Mouse (Mus musculus): ENCODE measurements around the gene Cd8a.

The Cd8a gene

DNA sequence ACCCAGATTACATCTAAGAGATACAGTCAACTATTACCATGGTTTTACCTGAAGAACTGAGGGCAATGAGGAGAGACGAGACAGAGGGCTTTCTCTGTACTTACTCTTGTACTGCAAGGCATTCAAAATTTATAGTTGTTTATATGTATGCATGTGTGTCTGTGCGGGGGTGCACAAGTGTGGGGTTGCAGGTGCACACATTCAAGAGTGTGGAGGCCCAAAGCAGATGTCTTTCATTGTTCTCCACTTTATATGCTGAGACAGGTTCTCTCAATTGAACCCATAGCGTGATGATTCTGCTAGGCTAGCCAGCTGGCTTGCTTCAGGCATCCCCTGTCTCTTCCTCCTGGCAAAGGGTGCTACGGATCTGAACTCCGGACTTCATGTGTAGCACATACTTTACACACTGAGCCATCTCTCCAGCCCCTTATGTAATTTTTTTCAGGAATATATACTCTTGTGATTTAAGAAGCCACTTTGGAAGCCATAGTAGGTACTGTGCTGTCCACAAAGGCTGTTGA is 2.1 kb upstream of the Cd8a start:
- DNase-seq (ENCODE audit: low read depth, low spot score), result no peak

DNA sequence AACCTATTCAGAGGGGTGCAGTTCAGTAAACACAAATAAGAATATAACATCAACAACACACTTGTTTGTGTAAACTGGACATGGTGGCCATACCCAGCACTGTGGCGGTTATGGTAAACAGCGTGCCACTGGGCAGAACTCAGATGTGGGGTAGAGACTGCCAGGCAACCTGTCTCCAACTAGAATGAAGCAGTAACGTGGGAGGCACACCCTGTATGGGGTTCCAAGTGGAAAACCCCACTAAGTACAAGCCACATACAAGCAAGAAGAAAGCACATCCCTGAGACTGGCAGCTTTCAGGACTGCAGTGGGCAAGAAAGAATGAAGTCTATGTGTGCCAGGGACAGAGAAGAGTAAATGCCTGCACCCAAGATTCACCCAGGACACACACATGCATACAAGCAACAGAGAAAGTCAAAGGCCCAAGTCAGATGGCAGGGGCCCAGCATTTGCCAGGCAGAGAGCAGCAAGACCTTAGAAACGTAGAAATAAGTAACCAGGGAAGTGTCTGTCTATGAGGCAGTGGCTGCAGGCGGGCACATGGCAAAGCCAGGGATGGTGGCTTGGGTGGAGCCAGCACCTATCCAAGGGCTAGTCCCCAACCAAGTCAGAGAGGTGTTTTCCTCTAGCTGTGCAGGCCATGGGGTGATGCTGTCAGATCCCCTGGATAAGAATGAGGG is 1.0 kb upstream of the Cd8a start:
- no peak for DNase-seq (ENCODE audit: low read depth, low spot score)

DNA sequence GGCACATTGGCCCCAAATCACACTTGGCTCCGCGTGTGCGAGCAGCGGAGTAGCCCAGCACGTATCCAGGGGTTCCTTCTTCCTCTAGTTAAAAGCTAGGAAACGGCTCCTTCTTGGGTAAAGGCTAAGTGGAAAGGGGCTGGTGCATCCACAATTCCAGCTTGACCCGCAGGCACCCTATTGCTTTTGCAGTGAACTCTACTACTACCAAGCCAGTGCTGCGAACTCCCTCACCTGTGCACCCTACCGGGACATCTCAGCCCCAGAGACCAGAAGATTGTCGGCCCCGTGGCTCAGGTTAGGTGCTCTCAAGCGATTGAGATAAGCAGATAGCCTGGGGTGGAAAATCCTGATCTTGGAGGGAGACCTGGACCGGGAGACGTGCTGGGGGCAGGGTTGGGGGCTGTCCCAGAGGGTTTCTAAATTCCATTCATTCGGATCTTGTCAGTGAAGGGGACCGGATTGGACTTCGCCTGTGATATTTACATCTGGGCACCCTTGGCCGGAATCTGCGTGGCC is 1.1 kb downstream of the Cd8a start:
- no peak for DNase-seq (ENCODE audit: low read depth, low spot score)

DNA sequence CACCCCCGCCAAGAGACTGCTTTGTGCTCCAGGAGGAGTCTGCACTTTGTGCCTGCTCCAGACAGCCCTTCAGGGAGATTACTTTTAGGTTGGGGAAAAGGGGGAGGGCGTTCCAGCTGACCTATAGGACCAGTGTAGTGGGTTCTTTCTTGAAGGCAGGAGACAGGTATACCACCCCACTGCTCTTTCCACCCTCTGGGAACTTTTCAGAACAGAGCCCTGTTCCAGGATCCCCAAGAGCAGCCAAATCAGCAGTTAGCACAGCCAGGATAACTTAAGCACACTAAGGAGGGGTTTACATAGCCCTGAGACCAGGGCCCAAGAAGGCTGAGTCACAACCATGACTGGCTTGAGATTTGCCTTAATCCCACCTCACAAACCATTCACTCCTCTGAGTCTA is 1.7 kb downstream of the Cd8a start:
- DNase-seq (ENCODE audit: low read depth, low spot score), result no peak

DNA sequence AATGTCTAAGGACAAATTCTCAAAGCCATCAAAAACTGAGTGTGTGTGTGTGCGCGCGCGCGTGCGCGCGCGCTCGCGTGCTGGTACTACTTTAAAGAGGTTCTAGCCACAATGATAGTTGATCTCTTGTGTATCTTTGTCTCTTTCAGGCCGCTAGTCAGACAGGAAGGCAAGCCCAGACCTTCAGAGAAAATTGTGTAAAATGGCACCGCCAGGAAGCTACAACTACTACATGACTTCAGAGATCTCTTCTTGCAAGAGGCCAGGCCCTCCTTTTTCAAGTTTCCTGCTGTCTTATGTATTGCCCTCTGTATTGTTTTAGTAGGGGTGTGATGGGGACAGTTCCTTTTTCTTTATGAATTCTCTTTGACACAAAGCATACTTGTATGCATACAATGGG is 3.5 kb downstream of the Cd8a start:
- no peak for DNase-seq (ENCODE audit: low read depth, low spot score)

DNA sequence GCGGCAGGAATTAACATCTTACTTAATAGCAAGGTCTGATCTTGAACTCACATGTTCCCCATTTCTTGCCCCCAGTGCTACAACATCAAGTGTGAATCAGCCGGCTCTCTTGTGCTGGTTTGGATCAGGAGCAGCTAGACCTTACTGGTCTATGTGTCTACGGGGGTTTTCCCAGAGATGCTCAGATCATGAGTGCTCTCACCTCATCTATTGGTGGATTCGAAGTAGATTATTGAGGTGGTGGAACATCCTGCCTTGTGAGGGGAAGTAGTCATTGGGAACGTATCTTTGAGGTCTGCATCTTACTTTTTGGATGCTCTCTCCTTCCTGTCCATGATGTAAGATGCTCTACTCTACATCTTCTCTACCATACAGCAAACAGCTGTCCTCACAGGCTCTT is 8.4 kb downstream of the Cd8a start:
- DNase-seq (ENCODE audit: low read depth, low spot score), result no peak

DNA sequence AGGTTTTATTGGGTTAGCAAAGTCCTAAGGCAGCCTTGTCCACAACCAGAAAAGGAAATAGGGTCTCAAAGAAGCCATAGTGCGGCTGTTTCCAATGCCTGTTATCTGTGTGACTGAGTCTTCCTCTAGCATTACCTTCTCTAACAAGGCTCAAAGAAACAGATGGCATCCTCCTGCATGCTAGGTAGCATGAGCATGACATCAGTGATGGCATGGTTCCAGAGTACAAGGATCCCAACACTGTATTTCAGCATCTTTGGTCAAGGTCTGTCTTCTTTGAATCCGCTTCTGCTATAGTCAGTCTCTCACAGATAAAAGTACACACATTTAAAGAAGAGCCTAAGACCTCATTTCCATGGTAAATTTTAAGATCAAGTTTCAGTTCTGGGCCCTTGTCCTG is 17.3 kb downstream of the Cd8a start:
- no peak for DNase-seq (ENCODE audit: low read depth, low spot score)

DNA sequence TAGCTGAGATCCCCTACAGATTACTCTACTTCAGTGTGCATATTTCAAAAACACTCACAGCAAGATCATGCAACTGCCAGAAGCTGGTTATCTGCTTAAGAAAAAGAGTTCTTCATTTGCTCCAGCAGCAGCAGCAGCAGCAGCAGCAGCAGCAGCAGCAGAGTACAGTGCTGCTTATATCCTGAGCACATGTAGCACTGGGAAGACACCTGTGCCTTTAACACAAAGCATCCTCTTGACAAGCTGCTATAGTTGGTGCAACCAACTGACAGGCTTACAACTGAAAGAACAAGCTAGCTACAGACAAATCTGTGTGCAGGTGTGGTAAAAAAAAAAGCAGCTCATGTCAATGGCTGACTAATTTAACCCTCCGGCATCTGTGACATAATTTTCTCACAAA is 22.8 kb downstream of the Cd8a start:
- no peak for DNase-seq (ENCODE audit: low read depth, low spot score)

DNA sequence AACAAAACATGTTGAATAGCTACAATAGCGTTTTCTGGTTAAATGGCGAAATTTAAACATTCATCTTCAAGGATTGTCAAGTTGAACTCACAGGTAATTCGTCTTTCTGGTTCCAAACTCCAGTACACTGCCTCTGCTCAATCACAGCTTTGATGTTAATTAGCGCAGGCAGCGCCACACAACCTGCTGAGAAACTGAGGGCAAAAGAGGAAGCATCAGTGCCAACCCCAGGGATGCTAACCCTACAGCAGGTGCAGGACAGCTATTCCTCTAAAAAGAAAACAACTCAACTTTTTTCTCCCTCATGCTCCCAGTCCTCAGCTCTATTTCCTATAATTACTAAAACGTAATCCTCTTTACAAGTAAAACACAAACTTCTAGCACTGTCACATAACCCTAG is 23.5 kb downstream of the Cd8a start:
- no peak for DNase-seq (ENCODE audit: low read depth, low spot score)

DNA sequence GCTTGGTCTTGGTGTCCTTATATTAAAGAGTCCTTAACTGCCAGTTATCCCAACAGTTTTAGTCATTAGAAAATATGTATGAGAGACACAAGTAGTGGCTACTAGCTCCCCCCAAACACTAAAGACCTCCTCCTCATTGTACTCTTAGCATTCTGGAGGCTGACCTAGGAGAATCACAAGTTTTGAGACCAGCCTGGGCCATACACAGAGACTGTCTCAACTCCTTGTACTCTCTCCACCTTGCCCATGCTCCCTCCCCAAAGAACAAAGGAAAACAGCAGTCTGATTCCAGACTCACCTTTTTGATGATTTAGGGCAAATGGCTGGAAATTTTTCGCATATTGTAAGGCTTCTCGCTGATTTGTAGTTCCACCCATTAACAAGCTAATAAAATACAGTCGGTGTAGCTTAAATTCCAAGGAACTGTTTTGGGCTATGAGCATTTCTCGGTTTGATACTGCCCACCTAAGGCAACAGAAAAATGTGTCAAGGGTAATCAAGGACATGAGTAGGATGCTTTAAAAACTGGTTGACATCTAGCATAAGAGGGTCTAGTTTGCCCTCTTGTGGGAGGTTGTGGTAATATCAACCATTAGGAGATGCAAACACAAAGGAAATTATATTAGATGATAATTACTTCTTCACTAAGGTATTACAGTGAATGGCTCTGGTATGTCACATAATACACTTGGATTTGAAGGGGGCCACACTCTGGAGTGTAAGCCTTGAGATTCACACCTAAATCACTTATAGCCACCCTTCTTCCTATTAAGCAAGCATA is 25.8 kb downstream of the Cd8a start:
- DNase-seq (ENCODE audit: low read depth, low spot score), result peak; percentile 46

DNA sequence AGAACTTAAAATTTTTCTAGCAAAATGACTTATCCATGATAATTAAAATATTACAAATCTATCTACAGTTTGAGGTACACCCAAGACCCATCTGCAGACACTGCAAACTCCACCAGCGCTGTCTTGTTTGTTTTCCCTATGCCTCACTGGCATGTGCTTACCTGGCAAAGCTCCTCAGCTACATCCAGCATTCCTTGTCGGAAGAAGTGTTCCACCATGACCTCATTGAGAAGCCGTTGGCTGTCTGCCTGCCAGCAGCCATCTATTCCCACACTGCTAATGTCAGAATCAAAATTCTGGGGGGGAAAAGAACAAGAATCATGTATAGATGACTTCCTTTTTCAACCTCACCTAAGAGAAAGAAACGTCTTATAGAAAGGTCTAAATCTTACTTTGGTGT is 41.4 kb downstream of the Cd8a start:
- no peak for DNase-seq (ENCODE audit: low read depth, low spot score)

DNA sequence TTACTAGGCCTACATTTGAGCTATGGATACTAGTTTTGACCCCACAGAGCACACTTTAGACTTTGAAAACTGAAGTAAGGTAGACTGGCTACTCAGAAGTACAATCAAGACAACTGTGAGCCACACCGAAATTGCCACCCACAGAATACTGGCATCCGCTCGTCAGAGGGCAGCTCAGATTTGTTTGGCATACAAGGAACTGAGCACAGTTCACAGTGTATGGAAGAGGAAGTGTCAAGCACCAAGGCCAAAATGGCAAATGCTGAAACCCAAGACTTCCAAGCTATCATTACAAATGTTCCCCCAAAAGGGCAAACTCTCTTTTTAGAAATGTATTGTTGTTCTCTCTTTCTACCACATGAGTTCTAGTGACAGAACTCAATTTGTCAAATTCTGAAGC is 42.2 kb downstream of the Cd8a start:
- no peak for DNase-seq (ENCODE audit: low read depth, low spot score)

DNA sequence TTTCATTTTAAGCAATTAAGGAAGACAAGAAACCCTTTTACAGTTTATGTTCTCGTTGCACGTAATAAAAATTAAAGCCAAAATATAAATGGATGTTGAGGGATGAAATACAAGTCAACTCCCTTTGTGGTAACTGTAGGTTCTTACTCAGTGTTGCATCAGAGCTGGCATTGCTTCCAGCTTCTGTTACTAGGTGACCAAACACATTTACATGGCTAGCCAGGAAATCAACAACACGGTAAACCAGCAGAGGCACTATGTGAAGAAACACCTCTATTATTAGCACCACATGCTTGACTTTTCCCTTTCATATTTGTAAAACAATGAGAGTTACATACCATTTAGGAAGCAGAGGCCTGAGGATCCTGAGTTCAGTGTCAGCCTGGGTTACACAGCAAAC is 45.6 kb downstream of the Cd8a start:
- no peak for DNase-seq (ENCODE audit: low read depth, low spot score)

DNA sequence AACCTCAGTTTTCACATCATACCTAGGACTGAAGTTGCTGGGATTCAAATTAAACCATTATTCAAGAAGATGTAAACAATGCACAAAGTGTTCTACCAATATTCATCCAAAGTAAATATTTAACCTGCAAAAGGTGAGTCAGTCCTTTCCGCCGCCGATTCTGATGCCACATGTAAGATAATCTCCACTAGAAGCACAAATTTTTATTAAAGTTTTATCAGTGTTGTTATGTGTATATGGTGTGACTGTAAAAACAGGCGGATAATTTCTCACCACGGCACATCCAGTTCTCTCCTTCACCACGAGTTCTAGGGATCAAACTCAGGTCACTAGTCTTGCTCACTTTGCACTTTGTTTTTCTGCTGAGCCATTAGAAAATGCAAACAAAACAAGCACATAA is 47.6 kb downstream of the Cd8a start:
- no peak for DNase-seq (ENCODE audit: low read depth, low spot score)

DNA sequence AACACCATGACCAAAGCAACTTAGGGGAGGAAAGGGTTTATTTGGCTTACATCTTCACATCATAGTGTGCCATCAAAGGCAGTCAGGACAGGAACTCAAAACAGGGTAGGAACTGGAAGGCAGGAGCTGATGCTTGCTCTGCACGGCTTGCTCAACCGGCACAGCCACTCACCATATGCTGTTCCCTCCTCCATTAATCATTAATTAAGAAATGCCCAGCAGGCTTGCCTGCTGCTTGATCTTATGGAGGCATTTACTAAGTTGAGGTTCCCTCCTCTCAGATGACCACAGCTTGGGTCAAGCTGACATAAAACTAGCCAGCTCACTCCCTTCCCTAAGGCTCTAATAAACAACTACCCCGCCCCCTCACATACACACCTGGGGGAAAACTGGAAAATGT is 48.9 kb downstream of the Cd8a start:
- no peak for DNase-seq (ENCODE audit: low read depth, low spot score)

DNA sequence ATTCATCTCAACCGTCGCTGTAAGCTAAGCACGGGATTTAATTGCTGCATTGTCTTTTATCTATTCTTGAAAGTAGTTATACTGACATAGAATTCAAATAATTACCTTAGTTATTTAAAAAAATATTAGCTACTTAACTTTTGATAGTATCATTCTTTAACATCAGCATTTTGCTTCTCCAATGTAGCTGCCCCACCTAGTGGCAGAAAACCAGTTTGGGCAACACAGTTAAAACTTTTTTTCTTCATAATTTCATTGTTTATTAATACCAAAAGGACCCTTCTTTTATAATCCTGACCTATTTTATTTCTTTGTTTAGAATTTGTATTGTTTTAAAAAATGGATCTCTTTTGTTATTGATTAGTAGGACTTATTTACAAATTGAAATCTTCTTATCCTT is 49.9 kb downstream of the Cd8a start:
- no peak for DNase-seq (ENCODE audit: low read depth, low spot score)

DNA sequence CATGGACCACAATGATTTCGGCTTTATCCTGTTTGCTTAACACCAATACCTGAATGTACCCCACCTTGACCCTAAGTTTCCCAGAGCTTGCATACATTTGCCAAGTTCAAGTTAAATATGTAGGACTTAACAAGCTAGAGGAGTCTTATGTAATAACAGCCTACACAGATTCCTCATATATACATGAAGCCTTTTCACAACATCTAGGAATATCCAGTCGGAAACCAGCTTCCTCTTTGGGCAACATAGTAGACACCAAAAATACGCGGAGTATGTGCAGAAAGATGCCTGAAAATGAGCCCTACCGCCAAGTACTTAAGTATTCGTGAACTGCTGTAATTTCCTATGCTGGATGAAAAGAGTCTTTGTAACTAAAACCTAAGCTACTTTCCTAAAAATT is 52.5 kb downstream of the Cd8a start:
- DNase-seq (ENCODE audit: low read depth, low spot score), result no peak

DNA sequence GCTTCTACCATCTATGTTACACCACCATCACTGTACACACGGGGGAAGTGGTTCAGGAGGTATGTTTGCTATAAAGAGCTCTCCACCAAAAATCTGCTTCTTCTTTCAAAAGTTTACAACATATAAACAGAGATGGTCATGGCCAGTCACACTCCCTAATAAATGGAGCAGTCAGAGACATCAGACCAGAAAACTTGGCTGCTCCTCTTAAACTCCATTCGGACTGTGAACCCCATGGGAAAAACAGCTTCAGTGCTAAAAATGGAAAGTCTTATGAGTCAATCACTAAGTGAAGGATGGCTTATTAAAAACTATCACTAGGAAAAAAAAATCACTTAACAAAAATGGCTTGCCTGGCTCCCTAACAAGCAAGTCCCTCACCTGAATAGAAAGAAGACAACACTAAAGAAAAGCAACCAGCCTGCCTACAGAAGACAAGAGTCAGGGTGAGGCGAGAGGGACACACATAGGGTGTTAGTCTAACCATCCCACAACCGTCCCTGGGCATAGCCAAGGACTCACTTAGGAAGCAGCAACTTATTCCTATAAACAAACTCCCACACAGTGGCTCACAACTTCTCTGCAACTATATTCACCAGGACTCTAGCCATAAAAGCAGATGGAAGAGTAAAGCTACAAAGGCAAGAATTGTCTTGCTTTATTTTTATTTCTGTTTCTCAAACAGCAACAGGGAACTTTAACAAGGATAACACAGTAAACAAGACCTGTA is 54.9 kb downstream of the Cd8a start:
- DNase-seq (ENCODE audit: low read depth, low spot score), result no peak

All from forelimb bud, embryonic 11.5 days (tissue).